Mouse (Mus musculus) E14TG2a.4 (cell line): ENCODE measurements at regions not wholly inside any gene's neighbourhood (a gene's known extent, or its start where the extent isn't known, plus 50 kb on each side); places are given as distances from the start of the nearest gene placed in this dataset.

Source experiments
- CTCF ChIP-seq: conservative IDR thresholded peaks from 2 replicates; pipeline ENCODE4 v1.5.1; 2014; ENCODE audit warnings: low read length
- NANOG ChIP-seq: IDR thresholded peaks from 2 replicates; pipeline ENCODE4 v1.6.1; 2014; ENCODE audit warnings: borderline replicate concordance, low read length, mixed read lengths

GRCm38 (mm10) chr10:26559323-26559722 is 183.6 kb upstream of the L3mbtl3 start:
- TF ChIP-seq CTCF (no peak), NANOG (no peak)
